Mouse (Mus musculus) CH12.LX (cell line): ENCODE data around the gene Dffb. TPM values are rescaled to one million over a fixed set of nuclear protein-coding genes. Genes with fewer than 3 reads are reported as not detected.

Experiments used
- DNase-seq: peaks from one replicate; pipeline ENCODE4 v3.0.0-alpha.2; 2013; ENCODE audit errors: extremely low read depth
- H3K27ac ChIP-seq: 2 replicates; pipeline ENCODE4 v1.5.1; 2012; ENCODE audit warnings: low read depth, mild to moderate bottlenecking, control low read depth, moderate library complexity; ENCODE audit not compliant: insufficient read depth
- H3K27me3 ChIP-seq: replicated peaks from 2 replicates; pipeline ENCODE3; 2012; ENCODE audit warnings: inconsistent platforms
- H3K36me3 ChIP-seq, 2 experiments: replicated peaks in 1 of 2; 2 replicates each; pipeline versions ENCODE3 to v1.6.1; 2012; ENCODE audit warnings: inconsistent platforms in 1 of 2, low read length in 1 of 2, mild to moderate bottlenecking in 1 of 2, mixed read lengths in 1 of 2, moderate library complexity in 1 of 2; ENCODE audit not compliant: control insufficient read depth in 1 of 2, insufficient read depth in 1 of 2
- H3K4me1 ChIP-seq, 2 experiments: 2 replicates each; pipeline ENCODE4 v1.6.1; 2012; ENCODE audit warnings: inconsistent platforms in 1 of 2, moderate library complexity in 1 of 2; ENCODE audit not compliant: insufficient read depth in 2 of 2, control insufficient read depth in 1 of 2
- H3K4me2 ChIP-seq: 2 replicates; pipeline ENCODE4 v1.6.1; 2012; ENCODE audit warnings: low read depth, mild to moderate bottlenecking, control low read depth; ENCODE audit not compliant: poor library complexity, insufficient read depth, severe bottlenecking
- H3K4me3 ChIP-seq, 3 experiments: fragments of 150-350 bp in 1 of 3; sonication (generic) in 1 of 3; replicated peaks in 1 of 3; 2 replicates each; pipeline versions ENCODE3 to v1.5.1; 2011 to 2012; ENCODE audit warnings: low read depth in 2 of 3, low read length in 2 of 3, mild to moderate bottlenecking in 2 of 3, moderate library complexity in 2 of 3, control low read depth in 1 of 3, improper control_type of control experiment in 1 of 3, inconsistent platforms in 1 of 3, mixed read lengths in 1 of 3; ENCODE audit not compliant: poor library complexity in 1 of 3
- H3K79me2 ChIP-seq: replicated peaks from 2 replicates; pipeline ENCODE4 v1.6.1; 2012; ENCODE audit warnings: mild to moderate bottlenecking, moderate library complexity; ENCODE audit not compliant: control insufficient read depth, poor library complexity, insufficient read depth, severe bottlenecking; ENCODE audit errors: extremely low read depth
- H3K9ac ChIP-seq: 2 replicates; pipeline ENCODE4 v1.6.1; 2012; ENCODE audit warnings: low read depth, mild to moderate bottlenecking, control low read depth, moderate library complexity; ENCODE audit not compliant: insufficient read depth
- H3K9me3 ChIP-seq: replicated peaks from 2 replicates; pipeline ENCODE3; 2012; ENCODE audit warnings: low read length, inconsistent platforms, mixed read lengths
- BHLHE40 ChIP-seq: IDR thresholded peaks from 2 replicates; pipeline ENCODE4 v1.6.1; 2011; ENCODE audit warnings: mild to moderate bottlenecking, low read depth, low read length, improper control_type of control experiment
- CHD1 ChIP-seq: IDR thresholded peaks from 2 replicates; pipeline ENCODE4 v1.6.1; 2012; ENCODE audit warnings: low read depth, low read length, improper control_type of control experiment, inconsistent platforms
- CHD2 ChIP-seq: IDR thresholded peaks from 2 replicates; pipeline ENCODE4 v1.6.1; 2011; ENCODE audit warnings: low read length, improper control_type of control experiment
- CTCF ChIP-seq, 2 experiments: IDR thresholded peaks in 1 of 2; conservative IDR thresholded peaks in 1 of 2; 2 replicates each; pipeline ENCODE4 v1.5.1; 2011 to 2012; ENCODE audit warnings: low read depth in 2 of 2, low read length in 2 of 2, improper control_type of control experiment in 1 of 2, inconsistent platforms in 1 of 2, mild to moderate bottlenecking in 1 of 2, moderate library complexity in 1 of 2
- E2F4 ChIP-seq: IDR thresholded peaks from 2 replicates; pipeline ENCODE4 v1.6.1; 2011; ENCODE audit warnings: low read depth, low read length, improper control_type of control experiment; ENCODE audit not compliant: insufficient replicate concordance
- ELF1 ChIP-seq: IDR thresholded peaks from 2 replicates; pipeline ENCODE4 v1.6.1; 2014; ENCODE audit warnings: low read depth, mild to moderate bottlenecking, inconsistent platforms, low read length, improper control_type of control experiment
- EP300 ChIP-seq: IDR thresholded peaks from 2 replicates; pipeline ENCODE4 v1.6.1; 2011; ENCODE audit warnings: low read length, improper control_type of control experiment
- ETS1 ChIP-seq: conservative IDR thresholded peaks from 2 replicates; pipeline ENCODE4 v1.6.1; 2012; ENCODE audit warnings: low read depth, mild to moderate bottlenecking, inconsistent platforms, low read length, improper control_type of control experiment, moderate library complexity
- GABPA ChIP-seq: IDR thresholded peaks from 2 replicates; pipeline ENCODE4 v1.6.1; 2012; ENCODE audit warnings: low read depth, low read length, improper control_type of control experiment, inconsistent platforms; ENCODE audit not compliant: insufficient replicate concordance
- HCFC1 ChIP-seq: IDR thresholded peaks from 2 replicates; pipeline ENCODE4 v1.6.1; 2012; ENCODE audit warnings: low read depth, mild to moderate bottlenecking, inconsistent platforms, low read length, improper control_type of control experiment
- IRF4 ChIP-seq: IDR thresholded peaks from 2 replicates; pipeline ENCODE4 v1.6.1; 2014; ENCODE audit warnings: low read depth, mild to moderate bottlenecking, inconsistent platforms, low read length, improper control_type of control experiment
- JUN ChIP-seq: IDR thresholded peaks from 2 replicates; pipeline ENCODE4 v1.6.1; 2011; ENCODE audit warnings: low read depth, mild to moderate bottlenecking, low read length, improper control_type of control experiment, moderate library complexity; ENCODE audit not compliant: insufficient read depth
- JUND ChIP-seq: conservative IDR thresholded peaks from 2 replicates; pipeline ENCODE4 v1.6.1; 2011; ENCODE audit warnings: low read depth, low read length, improper control_type of control experiment
- KAT2A ChIP-seq: IDR thresholded peaks from 2 replicates; pipeline ENCODE4 v1.6.1; 2012; ENCODE audit warnings: low read length, improper control_type of control experiment, inconsistent platforms; ENCODE audit not compliant: insufficient replicate concordance
- MAFK ChIP-seq: IDR thresholded peaks from 2 replicates; pipeline ENCODE4 v1.6.1; 2011; ENCODE audit warnings: low read length, improper control_type of control experiment; ENCODE audit not compliant: insufficient replicate concordance
- MAX ChIP-seq: IDR thresholded peaks from 2 replicates; pipeline ENCODE4 v1.6.1; 2011; ENCODE audit warnings: low read length, improper control_type of control experiment
- MAZ ChIP-seq: IDR thresholded peaks from 2 replicates; pipeline ENCODE4 v1.6.1; 2012; ENCODE audit warnings: low read depth, mild to moderate bottlenecking, inconsistent platforms, low read length, improper control_type of control experiment, moderate library complexity
- MEF2A ChIP-seq: IDR thresholded peaks from 2 replicates; pipeline ENCODE4 v1.6.1; 2014; ENCODE audit warnings: low read depth, mild to moderate bottlenecking, inconsistent platforms, low read length, improper control_type of control experiment, borderline replicate concordance
- MXI1 ChIP-seq: IDR thresholded peaks from 2 replicates; pipeline ENCODE4 v1.6.1; 2011; ENCODE audit warnings: mild to moderate bottlenecking, low read depth, low read length, improper control_type of control experiment
- MYC ChIP-seq: IDR thresholded peaks from 2 replicates; pipeline ENCODE4 v1.6.1; 2011; ENCODE audit warnings: low read depth, mild to moderate bottlenecking, improper control_type of control experiment, low read length
- NELFE ChIP-seq: IDR thresholded peaks from 2 replicates; pipeline ENCODE4 v1.6.1; 2011; ENCODE audit warnings: low read depth, low read length, improper control_type of control experiment
- NRF1 ChIP-seq: IDR thresholded peaks from 2 replicates; pipeline ENCODE4 v1.6.1; 2014; ENCODE audit warnings: low read depth, mild to moderate bottlenecking, inconsistent platforms, low read length, improper control_type of control experiment, moderate library complexity
- PAX5 ChIP-seq: IDR thresholded peaks from 2 replicates; pipeline ENCODE4 v1.6.1; 2012; ENCODE audit warnings: low read length, inconsistent platforms, mixed read lengths
- POLR2A ChIP-seq: IDR thresholded peaks from 2 replicates; pipeline ENCODE4 v1.6.1; 2011; ENCODE audit warnings: low read depth, mild to moderate bottlenecking, improper control_type of control experiment, low read length
- POLR2AphosphoS2 ChIP-seq: IDR thresholded peaks from 2 replicates; pipeline ENCODE4 v1.6.1; 2011; ENCODE audit warnings: low read depth, low read length, improper control_type of control experiment
- RAD21 ChIP-seq: IDR thresholded peaks from 2 replicates; pipeline ENCODE4 v1.6.1; 2011; ENCODE audit warnings: low read depth, mild to moderate bottlenecking, low read length, improper control_type of control experiment, moderate library complexity
- RCOR1 ChIP-seq: conservative IDR thresholded peaks from 2 replicates; pipeline ENCODE4 v1.6.1; 2012; ENCODE audit warnings: low read depth, mild to moderate bottlenecking, inconsistent platforms, low read length, improper control_type of control experiment
- SIN3A ChIP-seq: IDR thresholded peaks from 2 replicates; pipeline ENCODE4 v1.6.1; 2012; ENCODE audit warnings: low read length, improper control_type of control experiment, inconsistent platforms
- SMC3 ChIP-seq: IDR thresholded peaks from 2 replicates; pipeline ENCODE4 v1.6.1; 2011; ENCODE audit warnings: low read depth, low read length, improper control_type of control experiment
- TBP ChIP-seq: conservative IDR thresholded peaks from 2 replicates; pipeline ENCODE4 v1.6.1; 2011; ENCODE audit warnings: low read depth, low read length, improper control_type of control experiment
- TCF12 ChIP-seq: IDR thresholded peaks from 2 replicates; pipeline ENCODE4 v1.6.1; 2014; ENCODE audit warnings: low read depth, mild to moderate bottlenecking, inconsistent platforms, low read length, improper control_type of control experiment
- UBTF ChIP-seq: IDR thresholded peaks from 2 replicates; pipeline ENCODE4 v1.6.1; 2012; ENCODE audit warnings: low read depth, mild to moderate bottlenecking, inconsistent platforms, low read length, improper control_type of control experiment, moderate library complexity
- USF1 ChIP-seq: IDR thresholded peaks from 2 replicates; pipeline ENCODE4 v1.6.1; 2014; ENCODE audit warnings: low read depth, mild to moderate bottlenecking, inconsistent platforms, low read length, improper control_type of control experiment
- USF2 ChIP-seq: conservative IDR thresholded peaks from 2 replicates; pipeline ENCODE4 v1.6.1; 2011; ENCODE audit warnings: low read depth, low read length, improper control_type of control experiment
- ZC3H11A ChIP-seq: IDR thresholded peaks from 2 replicates; pipeline ENCODE4 v1.6.1; 2012; ENCODE audit warnings: low read depth, mild to moderate bottlenecking, inconsistent platforms, low read length, improper control_type of control experiment
- ZKSCAN1 ChIP-seq: IDR thresholded peaks from 2 replicates; pipeline ENCODE4 v1.6.1; 2012; ENCODE audit warnings: low read depth, inconsistent platforms, low read length, improper control_type of control experiment, borderline replicate concordance
- ZMIZ1 ChIP-seq: IDR thresholded peaks from 2 replicates; pipeline ENCODE4 v1.6.1; 2012; ENCODE audit warnings: low read depth, mild to moderate bottlenecking, inconsistent platforms, low read length, improper control_type of control experiment
- ZNF384 ChIP-seq: IDR thresholded peaks from 2 replicates; pipeline ENCODE4 v1.6.1; 2012; ENCODE audit warnings: low read depth, low read length, improper control_type of control experiment, inconsistent platforms
- dilution Hi-C: fragments of 300-500 bp; cut with MboI; formaldehyde crosslinking; loops from 2 replicates; pipeline ENCODE4 v1.14.3; 2020; ENCODE audit warnings: low sequenced_read_pairs; ENCODE audit not compliant: extremely low pct_unique_long_range_greater_than_20kb, extremely low pct_ligation_motif_present
- in situ Hi-C: fragments of 300-500 bp; cut with MboI; formaldehyde crosslinking; loops from 3 replicates; pipeline ENCODE4 v1.14.3; 2019; ENCODE audit warnings: low sequenced_read_pairs, low pct_ligation_motif_present, low pct_unique_long_range_greater_than_20kb, mixed read lengths
- polyA plus RNA-seq: library from polyadenylated mRNA; unstranded; fragments of >175 nt; gene quantifications from 2 replicates; pipeline ENCODE4 v1.2.1, GENCODE M21; 2012; ENCODE audit warnings: low read depth; ENCODE audit not compliant: insufficient read length
- total RNA-seq, 2 experiments: library from RNA; depleted of rRNA; stranded (reverse); fragments of 300-350 nt in 1 of 2; fragments of >200 nt in 1 of 2; gene quantifications; 2 replicates each; pipeline ENCODE4 v1.2.3; 2012 to 2014

The Dffb gene
- total and polyA plus RNA-seq, 3 experiments = 10.7 to 21.4 (median 12.6) TPM

DNA sequence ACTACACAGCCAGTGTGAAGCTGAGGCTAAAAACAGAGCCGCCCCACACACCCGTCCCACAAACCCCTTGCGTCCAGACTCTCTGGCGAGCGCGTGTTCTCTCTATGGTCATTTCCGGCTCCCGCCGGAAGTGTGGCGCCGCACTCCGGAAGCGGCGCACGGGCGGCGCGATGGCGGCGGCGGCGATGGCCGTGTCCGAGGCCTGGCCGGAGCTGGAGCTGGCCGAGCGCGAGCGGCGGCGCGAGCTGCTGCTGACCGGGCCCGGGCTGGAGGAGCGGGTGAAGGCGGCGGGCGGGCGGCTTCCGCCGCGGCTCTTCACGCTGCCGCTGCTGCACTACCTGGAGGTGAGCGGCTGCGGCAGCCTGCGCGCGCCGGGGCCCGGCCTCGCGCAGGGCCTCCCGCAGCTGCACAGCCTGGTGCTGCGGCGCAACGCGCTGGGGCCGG, 36.7 kb upstream of the Dffb start, which contains the start of gene Lrrc47:
Gene Lrrc47 (plus strand): TSS at position 86 of the 444 bp plus-strand sequence.
- peak; percentile 81 for DNase-seq
- no peaks in the 10 kb centered on the region for H3K9me3 ChIP-seq
- peaks cover 11 to 28% of the 10 kb centered on the region in 2 experiments for H3K4me1 ChIP-seq
- in situ Hi-C loops = no loop called here
- peaks cover 37 to 51% of the 10 kb centered on the region in 2 experiments for H3K36me3 ChIP-seq
- no peaks in the 10 kb centered on the region for H3K27me3 ChIP-seq
- no peak for TF ChIP-seq PAX5
- no peak for TF ChIP-seq CTCF (conservative IDR thresholded peaks at IDR 0.05 in 1 of 2, IDR thresholded peaks at IDR 0.05 in 1 of 2; ENCODE audit: low read depth in 2 of 2, low read length in 2 of 2)
- TF ChIP-seq BHLHE40 = peak; percentile 69
- TF ChIP-seq NELFE = peak; percentile 78
- no peak for TF ChIP-seq ZNF384
- TF ChIP-seq TCF12 = peak; percentile 94
- TF ChIP-seq E2F4 = no peak
- TF ChIP-seq ELF1 = peak; percentile 95
- TF ChIP-seq JUN = no peak
- no peak for TF ChIP-seq USF2
- peak; percentile 51; the same call in 1 of the 2 replicates for TF ChIP-seq ZMIZ1
- peak; percentile 91 for TF ChIP-seq HCFC1
- no peak for TF ChIP-seq SMC3
- no peak for TF ChIP-seq EP300
- no peak for TF ChIP-seq ETS1
- peak; percentile 38; the same call in 1 of the 2 replicates for TF ChIP-seq IRF4
- TF ChIP-seq SIN3A = peak; percentile 90
- no peak; the same call in 1 of the 2 replicates for TF ChIP-seq TBP
- TF ChIP-seq ZC3H11A = no peak
- no peak for TF ChIP-seq UBTF
- 0 out of 2 replicates have a peak, but pooled peaks have one; percentile 64 for TF ChIP-seq RCOR1
- peak; percentile 92 for TF ChIP-seq POLR2A
- TF ChIP-seq POLR2AphosphoS2 = peak; percentile 81; the same call in 1 of the 2 replicates
- peak; percentile 84; the same call in 1 of the 2 replicates for TF ChIP-seq MYC
- TF ChIP-seq MEF2A = peak; percentile 62; the same call in 1 of the 2 replicates
- no peak for TF ChIP-seq JUND
- TF ChIP-seq GABPA = peak; percentile 65; the same call in 1 of the 2 replicates
- no peak for TF ChIP-seq CHD2
- TF ChIP-seq KAT2A = peak; percentile 92; the same call in 1 of the 2 replicates
- peak; percentile 87 for TF ChIP-seq MXI1
- TF ChIP-seq USF1 = no peak
- TF ChIP-seq NRF1 = peak; percentile 68
- TF ChIP-seq ZKSCAN1 = no peak
- TF ChIP-seq MAZ = no peak
- no peak for TF ChIP-seq MAFK
- TF ChIP-seq MAX = peak; percentile 75
- TF ChIP-seq RAD21 = no peak
- TF ChIP-seq CHD1 = no peak
- TF ChIP-seq, all 38 proteins: peak for 18
- dilution Hi-C loops = no loop called here
- peaks cover 40% of the 10 kb centered on the region for H3K79me2 ChIP-seq
- peak within 1 kb of the TSS; percentile 85 for H3K4me2 ChIP-seq
- H3K9ac ChIP-seq = peak within 1 kb of the TSS; percentile 80
- peak within 1 kb of the TSS; percentile 84 to 100 (median 98) for H3K4me3 ChIP-seq
- H3K27ac ChIP-seq = peak within 1 kb of the TSS; percentile 13; the same call in 1 of the 2 replicates
